Mouse (Mus musculus) lung, postnatal 14 days (tissue): ENCODE results near the gene Cyp4b1.
A peak's percentile ranks its signal among the peaks of the same experiment; 100 is the strongest.
"Not testable (repeated sequence)": the region's sequence is repeated elsewhere in the genome, so short reads cannot be mapped to it uniquely, and the experiment has no call there.

Source experiments
- DNase-seq: peaks from one replicate; pipeline ENCODE4 v3.0.0; 2021

Cyp4b1 gene

DNA sequence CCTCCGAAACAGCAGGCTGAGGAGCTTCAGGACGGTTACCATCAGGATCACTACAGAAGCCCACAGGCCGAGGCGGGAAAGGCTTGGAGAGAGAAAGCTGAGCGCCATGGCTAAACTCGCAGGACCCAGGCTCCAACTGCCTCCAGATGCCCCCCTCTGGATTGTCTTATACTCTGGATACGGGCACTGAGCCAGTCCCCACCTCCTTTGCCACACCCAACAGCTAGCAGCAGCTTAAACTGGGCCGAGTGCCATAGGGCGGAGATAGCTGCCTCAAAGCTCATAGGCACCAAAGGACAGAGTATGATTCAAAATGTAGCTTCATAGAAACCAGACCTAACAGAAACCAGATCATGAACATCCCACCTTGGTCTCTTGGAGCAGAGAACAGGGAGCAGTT lies at the start of gene Cyp4b1:
Gene Cyp4b1, minus strand, starts transcription at position 144 of the 400 bp plus-strand sequence.
- DNase-seq: peak; percentile 88

DNA sequence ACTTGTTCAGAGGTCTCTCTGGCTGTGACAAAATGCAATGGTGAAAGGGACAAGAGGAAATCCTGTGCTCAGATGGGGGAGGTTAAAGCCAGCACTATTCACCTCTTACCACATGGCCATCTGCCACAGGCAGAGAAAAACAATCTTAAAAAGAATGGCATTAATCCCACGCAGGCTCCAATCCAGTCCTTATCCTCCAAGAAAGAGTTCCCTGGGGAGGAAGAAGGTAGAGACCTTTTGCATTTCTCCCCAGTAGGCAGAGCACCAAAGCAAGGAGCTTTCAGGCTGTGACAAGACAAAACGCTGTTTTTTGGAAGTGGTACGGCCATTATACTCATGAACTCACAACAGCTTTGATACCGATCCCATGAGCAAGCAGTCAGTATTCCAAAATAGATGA lies 38.8 kb upstream of the Cyp4b1 start:
- DNase-seq: no peak

DNA sequence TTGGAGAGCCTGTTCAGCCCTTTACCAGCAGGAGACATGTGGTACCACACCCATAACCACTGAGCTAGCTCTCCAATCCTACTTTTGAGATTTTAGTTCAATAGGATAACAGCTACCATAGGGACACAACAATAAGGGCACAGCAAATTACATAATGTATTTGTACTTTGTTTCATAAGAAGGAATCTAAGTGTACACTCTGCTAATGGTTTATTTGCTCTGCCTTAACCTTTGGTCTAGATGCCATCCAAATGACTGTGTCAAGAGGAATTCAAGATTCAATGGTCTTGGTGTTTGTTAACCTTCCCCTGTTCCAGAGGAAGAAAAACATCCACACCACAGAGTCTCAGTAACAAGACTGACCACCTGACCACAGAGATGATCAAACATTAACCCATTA lies 11.7 kb upstream of the Cyp4b1 start:
- no peak for DNase-seq

DNA sequence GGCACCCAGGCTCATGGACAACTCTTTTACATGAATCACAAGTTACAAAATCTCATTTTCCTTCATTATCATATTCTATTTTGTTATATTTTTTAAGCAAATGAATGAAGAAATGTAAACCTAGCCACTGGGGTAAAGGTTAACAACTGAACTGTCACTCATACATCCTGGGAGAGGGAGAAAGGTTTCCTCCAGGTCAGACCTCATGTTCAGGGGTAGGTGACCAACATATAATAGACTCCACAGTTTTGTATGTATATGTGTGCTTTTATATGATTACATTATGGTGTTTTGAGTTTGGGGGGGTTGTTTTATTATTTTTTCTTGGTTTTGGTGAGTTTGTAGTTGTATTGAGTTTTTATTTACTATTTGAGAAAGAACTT lies 10.3 kb upstream of the Cyp4b1 start:
- DNase-seq: no peak

DNA sequence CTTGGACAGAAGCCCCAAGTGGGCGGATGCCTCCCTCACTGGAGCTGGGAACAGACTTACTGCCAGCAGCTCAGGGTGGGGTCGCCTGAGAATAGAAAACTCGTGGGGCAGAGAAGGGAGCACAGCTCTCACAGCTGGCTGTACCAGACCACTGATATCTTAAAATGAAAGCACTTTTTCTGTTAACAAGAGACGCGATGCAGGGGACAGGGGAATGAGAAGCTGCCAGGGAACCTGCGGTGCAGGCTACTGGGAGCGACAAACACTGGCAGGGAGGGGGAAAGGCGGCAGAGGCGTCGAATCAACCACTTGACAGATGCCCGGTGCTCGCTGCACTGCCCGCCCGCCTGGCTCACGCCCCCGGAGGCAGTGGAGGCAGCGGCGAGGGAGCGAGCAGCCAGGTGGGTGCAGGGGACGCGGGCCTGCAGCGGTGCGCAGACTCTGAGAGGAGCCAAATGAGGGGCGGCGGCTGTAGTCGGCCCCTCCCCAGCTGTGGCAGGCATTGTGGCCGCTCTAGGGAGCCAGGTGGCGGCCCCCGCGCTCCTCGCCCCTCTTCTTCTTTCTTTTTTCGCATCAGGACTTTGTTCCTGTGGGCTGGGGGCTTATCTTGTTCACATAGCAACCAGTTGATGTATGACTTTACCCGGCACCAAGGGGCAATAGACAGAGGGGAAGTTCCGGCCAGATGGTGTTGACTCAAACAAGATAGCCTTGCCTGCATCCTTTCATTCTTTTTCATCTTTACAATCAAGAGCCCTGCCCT lies 9.8 kb upstream of the Cyp4b1 start:
- peak; percentile 50 for DNase-seq

DNA sequence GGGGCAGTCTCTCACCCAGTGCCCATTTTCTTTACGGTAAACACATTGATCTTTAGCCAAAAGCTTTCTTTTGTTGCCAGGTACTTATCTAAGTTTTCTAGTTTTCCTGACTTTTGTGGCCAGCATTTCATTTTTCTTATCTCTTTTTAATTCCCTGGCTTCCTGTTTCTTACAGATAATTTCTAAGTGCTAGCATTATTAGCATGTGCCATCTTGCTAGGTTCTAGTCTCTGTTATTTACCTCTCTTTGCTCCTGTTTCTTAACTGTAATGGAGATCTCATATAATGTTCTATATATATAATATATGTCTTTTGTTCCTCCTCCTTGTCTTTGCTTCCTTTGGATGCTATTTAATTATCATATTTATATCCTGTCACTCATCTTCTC lies 9.0 kb upstream of the Cyp4b1 start:
- not testable (repeated sequence) for DNase-seq

DNA sequence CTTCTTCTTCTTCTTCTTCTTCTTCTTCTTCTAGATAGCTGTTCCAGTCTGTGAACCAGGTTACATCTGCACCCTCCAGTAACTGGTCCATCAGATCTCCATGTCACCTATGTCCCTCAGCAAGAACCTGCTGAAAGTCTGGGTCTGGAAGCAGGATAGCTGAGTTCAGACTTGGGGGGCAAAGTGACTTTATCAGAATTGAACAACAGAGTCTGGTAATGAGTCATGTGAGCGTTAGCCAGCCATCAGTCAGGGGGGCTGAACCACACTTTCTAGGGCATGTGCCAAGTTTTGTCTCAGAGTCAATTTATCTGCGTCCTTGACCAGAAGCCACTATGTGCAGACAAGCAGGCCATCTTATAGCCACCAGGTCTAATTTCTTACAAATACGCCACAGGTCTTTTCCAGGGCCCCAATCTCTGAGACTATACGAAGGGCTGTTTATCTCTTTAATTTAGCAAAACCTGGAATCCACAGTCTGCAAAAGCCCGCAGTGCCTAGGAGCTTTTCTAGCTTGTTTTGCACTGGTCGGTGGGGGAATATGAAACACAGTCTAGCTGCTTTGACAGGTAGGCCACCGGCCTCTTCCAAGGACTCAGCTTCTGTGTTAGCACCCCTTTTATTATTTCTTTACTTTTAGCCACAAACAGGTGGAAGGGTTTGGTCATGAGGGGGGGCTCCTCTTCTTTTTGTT lies 8.5 kb upstream of the Cyp4b1 start:
- DNase-seq: not testable (repeated sequence)

DNA sequence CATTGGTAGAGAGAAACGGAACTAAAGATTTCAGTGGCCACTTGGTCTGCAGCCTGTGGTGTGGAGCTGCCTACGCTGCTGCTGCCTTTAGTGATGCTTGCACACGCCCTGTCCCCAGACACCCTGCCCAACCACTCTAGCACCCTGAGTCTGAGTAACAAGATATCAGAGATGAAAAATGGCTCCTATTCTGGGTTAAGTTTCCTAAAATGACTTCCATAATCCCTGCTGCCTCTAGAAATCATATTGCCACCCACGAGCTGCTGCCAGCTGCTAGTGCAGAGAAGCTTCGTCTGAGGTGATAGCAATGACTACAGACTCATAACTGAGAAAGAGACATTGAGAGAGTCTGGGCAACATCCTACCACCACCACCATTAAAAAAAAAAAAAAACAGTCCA lies 3.3 kb upstream of the Cyp4b1 start:
- DNase-seq: no peak

DNA sequence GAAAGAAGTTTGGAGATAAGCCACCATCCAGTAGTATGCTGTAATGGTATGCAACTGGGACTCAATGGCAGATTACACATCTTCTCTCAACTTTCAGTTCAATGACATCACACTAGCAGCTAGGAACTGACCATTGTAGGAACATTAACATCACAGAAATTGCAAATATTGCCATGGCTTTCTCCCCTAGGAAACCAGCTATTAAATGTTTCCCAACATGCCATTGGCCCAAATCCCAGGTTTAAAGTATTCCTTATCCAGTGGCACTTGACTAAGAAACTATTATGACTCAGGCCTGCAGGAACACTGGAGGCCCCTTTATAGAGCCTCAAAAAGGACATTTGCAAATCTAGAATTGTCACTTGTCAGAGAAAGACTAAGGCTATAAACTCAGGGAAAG lies 1.8 kb upstream of the Cyp4b1 start:
- peak; percentile 49 for DNase-seq

DNA sequence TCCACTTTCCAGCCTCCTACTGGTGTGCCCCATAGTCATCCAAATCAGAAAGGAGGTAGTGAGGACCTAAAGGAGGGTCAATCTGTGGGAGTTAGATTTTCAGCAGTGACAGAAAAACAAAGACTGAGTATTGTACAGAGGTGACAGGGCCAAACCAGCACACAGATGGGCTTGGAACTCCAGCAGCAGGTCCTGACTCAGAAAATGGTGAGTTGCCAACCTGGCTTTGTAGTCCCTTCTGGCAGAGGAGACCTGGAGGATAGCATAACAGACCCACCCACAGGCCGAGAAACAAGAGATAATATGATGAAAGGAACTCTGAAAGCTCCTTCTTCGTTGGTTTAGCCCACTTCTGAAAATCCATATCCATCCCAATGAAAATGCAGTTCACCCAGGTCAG lies 1.2 kb upstream of the Cyp4b1 start:
- DNase-seq: no peak

DNA sequence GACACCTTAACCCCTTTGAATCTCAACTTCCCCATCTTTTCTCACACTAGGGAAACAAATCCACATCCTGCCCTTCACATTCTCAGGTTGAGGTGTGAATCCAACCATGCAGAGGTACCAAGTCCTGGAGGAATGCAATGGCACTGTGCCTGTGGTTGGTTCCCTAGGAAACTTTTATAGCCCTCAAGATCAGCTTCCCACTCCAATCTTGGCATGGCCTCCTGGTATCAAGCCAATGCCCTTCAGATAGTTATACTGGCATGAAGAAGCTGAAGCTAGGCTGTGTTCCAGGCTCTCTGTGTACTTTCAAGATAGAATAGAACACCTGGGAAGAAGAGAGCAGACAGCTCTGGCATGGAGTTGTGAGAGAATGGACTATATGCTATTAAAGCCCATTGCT lies 2.2 kb downstream of the Cyp4b1 start:
- DNase-seq: peak; percentile 87

DNA sequence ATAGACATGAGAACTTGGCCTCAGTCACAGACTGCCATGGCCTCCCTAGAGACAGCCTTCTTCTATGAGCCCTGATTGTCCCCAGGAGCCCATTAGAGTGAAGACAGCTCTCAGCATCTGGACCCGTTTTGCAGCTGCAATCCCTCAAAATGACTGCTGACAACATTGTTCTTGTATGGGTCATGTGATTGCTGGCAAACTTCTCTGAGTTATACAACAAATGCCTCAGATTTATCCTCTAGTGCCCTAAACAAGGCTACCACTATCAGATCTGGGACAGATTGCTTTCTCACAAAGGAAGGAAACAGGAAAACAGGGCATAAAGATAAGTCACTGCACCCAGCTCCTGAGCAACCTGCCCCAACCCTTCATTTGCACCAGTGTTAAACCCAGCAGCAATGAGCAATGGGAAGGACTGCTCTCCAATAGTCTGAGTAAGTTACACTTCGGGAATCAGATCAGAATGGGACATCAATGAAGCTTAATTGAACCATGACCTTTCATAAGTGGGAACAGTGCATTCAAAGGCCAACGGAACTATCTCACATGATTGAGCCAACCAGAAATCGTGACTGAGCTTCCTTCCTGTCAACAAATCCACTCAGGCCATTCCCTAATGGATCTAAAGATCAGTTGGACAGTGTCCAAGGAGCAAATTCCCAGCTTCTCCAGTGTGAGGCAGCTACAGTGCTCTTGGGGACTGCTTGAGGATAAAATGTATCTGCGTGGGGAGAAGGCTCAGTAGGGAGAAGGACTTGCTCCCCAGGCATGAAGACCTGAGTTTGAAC lies 4.4 kb downstream of the Cyp4b1 start:
- DNase-seq: peak; percentile 57

DNA sequence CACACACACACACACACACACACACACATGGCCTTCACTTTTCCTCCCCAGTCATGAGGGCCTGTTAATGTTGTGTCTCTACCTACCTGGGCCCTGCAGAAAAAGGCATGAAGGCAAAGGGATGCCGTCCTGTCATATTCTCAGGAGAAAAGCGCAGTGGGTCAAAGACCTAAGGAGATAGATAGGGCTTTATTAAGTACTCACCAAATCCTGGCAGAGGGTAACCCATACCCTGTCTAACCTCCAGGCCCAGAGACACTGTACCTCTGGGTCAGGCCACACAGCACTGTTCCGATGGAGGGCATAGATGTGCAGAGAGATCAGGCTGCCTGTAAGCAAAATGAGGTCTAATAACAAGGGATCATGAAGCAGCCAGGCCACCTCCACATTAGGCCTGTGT lies 22.0 kb downstream of the Cyp4b1 start:
- not testable (repeated sequence) for DNase-seq

DNA sequence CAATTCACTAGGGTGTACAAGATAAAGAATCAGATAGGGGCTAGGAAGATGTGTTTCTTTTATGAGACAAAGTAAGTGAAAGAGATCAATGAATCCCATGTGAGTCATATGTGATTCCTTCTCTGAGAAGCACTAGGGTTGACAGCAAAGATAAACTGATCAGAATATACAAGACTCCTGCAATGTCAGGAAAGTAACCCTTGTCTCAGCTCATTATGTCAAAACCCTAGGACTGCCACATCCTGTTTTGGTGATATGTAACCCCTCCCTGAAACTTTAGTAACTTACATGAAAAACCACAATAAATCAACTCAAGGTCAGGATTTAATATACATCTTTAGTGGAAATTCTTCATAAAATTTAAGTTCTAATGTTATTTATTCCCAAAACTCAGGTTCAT lies 33.5 kb downstream of the Cyp4b1 start:
- no peak for DNase-seq

DNA sequence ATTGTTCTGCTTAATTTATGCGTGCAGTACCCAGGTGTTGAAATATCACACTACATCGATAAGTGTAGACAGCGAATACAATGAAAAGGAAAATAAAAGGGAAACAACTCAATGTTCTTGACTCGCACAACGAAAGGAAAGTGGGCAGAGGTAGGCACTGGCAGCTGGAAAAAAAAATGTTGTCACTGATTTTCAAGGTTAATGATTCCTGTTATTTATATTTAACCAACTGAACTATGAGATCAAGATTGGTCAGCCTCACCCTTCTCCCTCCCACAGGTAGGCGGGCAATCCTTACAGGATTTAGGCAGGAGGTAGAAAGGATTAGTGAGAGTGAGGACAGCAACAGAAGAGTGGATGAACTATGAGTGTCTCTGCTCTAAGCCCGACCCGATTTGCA lies 46.9 kb downstream of the Cyp4b1 start, which contains the start of gene Cyp4a32:
Gene Cyp4a32, plus strand, starts transcription at position 359 of the 400 bp plus-strand sequence.
- DNase-seq: not testable (repeated sequence)

DNA sequence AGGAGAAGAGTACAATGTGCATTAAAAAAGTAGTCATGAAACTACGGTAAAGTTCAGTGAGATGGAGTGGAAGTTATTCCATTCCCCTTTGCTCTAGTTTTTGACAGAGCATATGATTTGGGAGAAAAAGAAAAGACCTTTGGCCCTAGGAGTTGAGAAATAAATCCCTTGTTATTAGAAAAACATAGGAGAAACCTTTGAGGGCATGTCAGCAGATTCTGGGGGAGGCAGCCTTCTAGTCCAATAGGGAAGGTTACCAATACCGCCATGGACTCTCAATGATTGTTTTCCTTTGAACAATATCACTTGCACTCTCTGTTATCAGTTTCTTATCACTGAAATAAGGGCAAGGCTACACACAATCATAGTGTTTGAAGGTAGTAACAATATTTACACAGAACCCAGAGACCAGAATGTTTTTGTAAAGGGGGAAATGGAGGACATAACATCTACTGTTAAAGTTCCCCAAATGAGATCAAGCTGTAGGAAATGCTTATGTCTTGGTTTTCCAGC lies 50.6 kb downstream of the Cyp4b1 start:
- no peak for DNase-seq

DNA sequence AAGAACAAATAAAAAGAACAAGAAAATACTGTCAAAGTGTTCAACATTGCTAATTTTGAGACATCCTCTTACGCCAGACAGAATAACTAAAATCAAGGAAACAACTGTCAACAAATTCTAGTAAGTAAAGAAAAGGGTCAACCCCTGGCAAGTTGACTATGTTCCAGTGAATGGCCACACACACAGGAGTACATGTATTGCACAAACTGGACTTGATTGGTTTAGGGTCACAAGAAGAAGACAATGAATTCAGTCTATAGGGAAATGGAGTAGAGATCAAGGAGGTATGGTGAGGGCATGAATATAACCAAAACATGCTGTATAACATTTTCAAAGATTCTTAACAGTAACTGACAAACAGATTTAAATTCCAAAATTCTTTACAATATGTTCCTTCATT lies 51.2 kb downstream of the Cyp4b1 start:
- no peak for DNase-seq

DNA sequence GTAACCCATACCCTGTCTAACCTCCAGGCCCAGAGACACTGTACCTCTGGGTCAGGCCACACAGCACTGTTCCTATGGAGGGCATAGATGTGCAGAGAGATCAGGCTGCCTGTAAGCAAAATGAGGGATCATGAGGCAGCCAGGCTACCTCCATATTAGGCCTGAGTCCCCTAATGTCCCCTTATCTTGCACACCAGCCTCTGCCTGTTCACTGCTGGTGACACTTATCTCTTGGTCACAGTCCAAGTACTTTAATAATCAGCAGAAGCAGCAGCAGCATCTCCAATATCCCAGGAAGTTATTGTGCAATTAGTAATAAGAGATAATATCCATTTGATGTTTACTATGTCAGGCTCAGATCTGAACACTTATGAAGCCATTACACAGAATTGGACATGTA lies 64.5 kb downstream of the Cyp4b1 start:
- no peak for DNase-seq

DNA sequence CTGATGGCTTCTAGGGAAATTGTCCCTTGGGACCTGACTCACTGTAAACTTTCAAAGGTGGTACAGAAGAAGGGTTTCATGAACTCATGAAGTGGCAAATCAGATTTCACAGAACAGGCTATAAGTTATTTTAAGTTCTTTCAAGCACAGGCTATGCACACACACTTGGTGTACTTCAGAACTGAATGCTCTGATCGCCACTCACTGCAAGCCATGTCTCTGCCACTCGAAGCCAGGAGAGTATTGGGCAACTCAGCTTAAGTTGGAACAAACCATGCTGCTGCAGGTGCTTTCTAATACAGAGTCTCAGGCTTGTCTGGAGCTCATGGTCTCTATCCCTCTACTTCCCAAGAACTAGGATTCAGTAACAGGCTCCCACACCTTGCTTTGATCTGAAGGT lies 71.7 kb downstream of the Cyp4b1 start:
- DNase-seq: peak; percentile 29

DNA sequence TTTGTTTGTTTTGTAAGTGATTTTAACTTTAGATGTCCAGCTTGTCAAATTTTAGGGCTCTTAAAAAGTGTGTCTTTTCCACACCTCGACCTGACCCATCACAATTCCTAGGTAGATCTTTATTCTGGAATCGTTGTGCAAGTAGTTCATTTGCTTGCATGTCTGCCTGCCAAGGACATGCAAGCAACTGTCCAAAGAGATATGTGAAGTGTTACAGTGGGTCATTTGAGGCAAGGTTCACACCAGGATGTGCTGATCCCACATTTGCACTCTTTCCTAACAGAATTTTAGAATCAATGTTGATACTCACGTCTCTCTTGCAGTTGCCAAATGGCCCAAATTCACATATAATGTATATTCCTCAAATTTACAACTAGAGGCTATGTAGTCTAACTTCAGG lies 72.3 kb downstream of the Cyp4b1 start:
- DNase-seq: no peak
